Mouse (Mus musculus): ENCODE data around the gene Gtse1.
"Not testable (repeated sequence)": the region's sequence is repeated elsewhere in the genome, so short reads cannot be mapped to it uniquely, and the experiment has no call there.

The Gtse1 gene

GRCm38 (mm10) chr15:85859490-85860031, at the start of gene Gtse1:
Gene Gtse1 (plus strand): TSS chr15:85859745.
- peak; percentile 99 for DNase-seq

- DNase-seq = no peak
These were observed 49.1 kb upstream of the Gtse1 start for GRCm38 (mm10) chr15:85810462-85810805.

GRCm38 (mm10) chr15:85810806-85811521, 48.6 kb upstream of the Gtse1 start:
- DNase-seq = no peak

GRCm38 (mm10) chr15:85811535-85812277, 47.8 kb upstream of the Gtse1 start, which contains the start of gene Cdpf1:
Gene Cdpf1 (minus strand): TSS chr15:85811697.
- peak; percentile 97 for DNase-seq

GRCm38 (mm10) chr15:85813428-85813827, 46.1 kb upstream of the Gtse1 start:
- DNase-seq = no peak

- DNase-seq = peak; percentile 53
These were observed 38.1 kb upstream of the Gtse1 start, which contains the start of gene Pkdrej for GRCm38 (mm10) chr15:85821203-85822010. Gene Pkdrej (minus strand): TSS chr15:85821734.

- no peak for DNase-seq
These were observed 37.6 kb upstream of the Gtse1 start for GRCm38 (mm10) chr15:85822011-85822359.

- no peak for DNase-seq
These were observed 32.9 kb upstream of the Gtse1 start for GRCm38 (mm10) chr15:85826676-85827075.

- no peak for DNase-seq
These were observed 31.5 kb upstream of the Gtse1 start for GRCm38 (mm10) chr15:85828071-85828470.

- DNase-seq = no peak
These were observed 30.1 kb upstream of the Gtse1 start for GRCm38 (mm10) chr15:85829470-85829869.

GRCm38 (mm10) chr15:85831954-85832590, 27.5 kb upstream of the Gtse1 start, which contains the start of gene Ttc38:
Gene Ttc38 (plus strand): TSS chr15:85832306.
- DNase-seq = peak; percentile 84

- DNase-seq = no peak
These were observed 26.9 kb upstream of the Gtse1 start for GRCm38 (mm10) chr15:85832599-85832998.

- DNase-seq = no peak
These were observed 24.2 kb upstream of the Gtse1 start for GRCm38 (mm10) chr15:85835335-85835734.

- DNase-seq = no peak
These were observed 22.7 kb upstream of the Gtse1 start for GRCm38 (mm10) chr15:85836887-85837286.

GRCm38 (mm10) chr15:85840983-85841382, 18.6 kb upstream of the Gtse1 start:
- DNase-seq = peak; percentile 37

- DNase-seq = no peak
These were observed 17.7 kb upstream of the Gtse1 start for GRCm38 (mm10) chr15:85841796-85842360.

- no peak for DNase-seq
These were observed 14.5 kb upstream of the Gtse1 start for GRCm38 (mm10) chr15:85845071-85845470.

- no peak for DNase-seq
These were observed 7.7 kb upstream of the Gtse1 start for GRCm38 (mm10) chr15:85851656-85852392.

GRCm38 (mm10) chr15:85858980-85859489, 510 bp upstream of the Gtse1 start:
- no peak for DNase-seq

- DNase-seq = not testable (repeated sequence)
These were observed 6.4 kb downstream of the Gtse1 start for GRCm38 (mm10) chr15:85865913-85866312.

- DNase-seq = peak; percentile 79
These were observed 8.2 kb downstream of the Gtse1 start for GRCm38 (mm10) chr15:85867696-85868095.
